Mouse (Mus musculus) heart, adult 18-20 months (tissue): ENCODE data around the gene Kdm1a. TPM values are rescaled to one million over a fixed set of nuclear protein-coding genes. Genes with fewer than 3 reads are reported as not detected.
A peak's percentile ranks its signal among the peaks of the same experiment; 100 is the strongest.

Source experiments
- DNase-seq, 2 experiments: peaks; one replicate each; pipeline ENCODE4 v3.0.0; 2021 to 2022; ENCODE audit warnings: mixed read lengths in 1 of 2
- long read RNA-seq, 2 experiments: library from polyadenylated mRNA; stranded (forward); transcript quantifications; one replicate each; pipeline ENCODE4 v2.0.0; 2021
- total RNA-seq, 2 experiments: library from RNA; stranded (reverse); gene quantifications; 2 replicates each; pipeline ENCODE4 v1.2.3; 2021

Kdm1a gene
- 10 to 100 TPM; 28.2 to 30.6 TPM for total RNA-seq
- long read RNA-seq, experiment 1, transcript Kdm1a-202 (20 exons, 3,028 nt), result major isoform, 23 of 40 reads
- long read RNA-seq, experiment 1, transcript Kdm1a-203 (19 exons, 3,008 nt), result minor isoform, 14 of 40 reads
- long read RNA-seq, experiment 1, partial matches to known transcripts, result 2 of 40 reads
- long read RNA-seq, experiment 1, other reads (novel, unspliced or antisense), result 1 of 40 reads
- long read RNA-seq, experiment 2, transcript Kdm1a-203 (19 exons, 3,008 nt), result minor isoform, 6 of 14 reads
- long read RNA-seq, experiment 2, transcript Kdm1a-202 (20 exons, 3,028 nt), result major isoform, 7 of 14 reads
- long read RNA-seq, experiment 2, partial matches to known transcripts, result 0 of 14 reads
- long read RNA-seq, experiment 2, other reads (novel, unspliced or antisense), result 1 of 14 reads

- DNase-seq, result peak; percentile 95 to 97
Measured at GRCm38 (mm10) chr4:136602568-136602967, at the start of gene Kdm1a. TSS of gene Kdm1a (minus strand) at chr4:136602723.

GRCm38 (mm10) chr4:136651882-136652527, 49.5 kb upstream of the Kdm1a start:
- no peak for DNase-seq

- peak in 1 of 2 experiments; percentile 32 for DNase-seq
Measured at GRCm38 (mm10) chr4:136651357-136651811, 48.9 kb upstream of the Kdm1a start.

- no peak for DNase-seq
Measured at GRCm38 (mm10) chr4:136650261-136650660, 47.7 kb upstream of the Kdm1a start.

- no peak for DNase-seq
Measured at GRCm38 (mm10) chr4:136649480-136650196, 47.1 kb upstream of the Kdm1a start.

- DNase-seq, result peak; percentile 42 to 85
Measured at GRCm38 (mm10) chr4:136648922-136649479, 46.5 kb upstream of the Kdm1a start.

- DNase-seq, result no peak
Measured at GRCm38 (mm10) chr4:136638890-136639289, 36.4 kb upstream of the Kdm1a start.

GRCm38 (mm10) chr4:136638230-136638750, 35.8 kb upstream of the Kdm1a start:
- no peak for DNase-seq

- DNase-seq, result no peak
Measured at GRCm38 (mm10) chr4:136637563-136638229, 35.2 kb upstream of the Kdm1a start.

GRCm38 (mm10) chr4:136636983-136637562, 34.5 kb upstream of the Kdm1a start:
- DNase-seq, result no peak

GRCm38 (mm10) chr4:136636511-136636910, 34.0 kb upstream of the Kdm1a start:
- no peak for DNase-seq

GRCm38 (mm10) chr4:136635995-136636394, 33.5 kb upstream of the Kdm1a start:
- DNase-seq, result no peak

- DNase-seq, result peak; percentile 63 to 67
Measured at GRCm38 (mm10) chr4:136631237-136631994, 28.9 kb upstream of the Kdm1a start.

GRCm38 (mm10) chr4:136626590-136626989, 24.1 kb upstream of the Kdm1a start:
- DNase-seq, result no peak

- no peak for DNase-seq
Measured at GRCm38 (mm10) chr4:136622388-136622787, 19.9 kb upstream of the Kdm1a start, which contains the start of gene Lactbl1. TSS of gene Lactbl1 (plus strand) at chr4:136622621.

GRCm38 (mm10) chr4:136621956-136622355, 19.4 kb upstream of the Kdm1a start:
- DNase-seq, result no peak

- DNase-seq, result peak; percentile 21 to 76
Measured at GRCm38 (mm10) chr4:136621336-136621735, 18.8 kb upstream of the Kdm1a start.

- no peak for DNase-seq
Measured at GRCm38 (mm10) chr4:136613657-136614056, 11.1 kb upstream of the Kdm1a start.

GRCm38 (mm10) chr4:136610387-136610856, 7.9 kb upstream of the Kdm1a start, which contains the start of gene Tex46:
TSS of gene Tex46 (plus strand) at chr4:136610437.
- DNase-seq, result no peak
